Mouse (Mus musculus): ENCODE measurements around the gene Etv6.

Etv6 gene

GRCm38 (mm10) chr6:134144231-134145130 lies 109.0 kb downstream of the Etv6 start:
- DNase-seq = no peak

GRCm38 (mm10) chr6:134147596-134148442 lies 112.3 kb downstream of the Etv6 start:
- DNase-seq = peak; percentile 51

- DNase-seq = no peak
Measured at GRCm38 (mm10) chr6:134148443-134148942, 113.0 kb downstream of the Etv6 start.

- no peak for DNase-seq
Measured at GRCm38 (mm10) chr6:134149606-134150005, 114.1 kb downstream of the Etv6 start.

- no peak for DNase-seq
Measured at GRCm38 (mm10) chr6:134151022-134151680, 115.7 kb downstream of the Etv6 start.

GRCm38 (mm10) chr6:134151853-134152505 lies 116.5 kb downstream of the Etv6 start:
- peak; percentile 62 for DNase-seq

GRCm38 (mm10) chr6:134152539-134152938 lies 117.0 kb downstream of the Etv6 start:
- no peak for DNase-seq

- no peak for DNase-seq
Measured at GRCm38 (mm10) chr6:134154746-134155145, 119.2 kb downstream of the Etv6 start.

GRCm38 (mm10) chr6:134155900-134156623 lies 120.6 kb downstream of the Etv6 start:
- no peak for DNase-seq

- no peak for DNase-seq
Measured at GRCm38 (mm10) chr6:134157533-134158115, 122.1 kb downstream of the Etv6 start.

- no peak for DNase-seq
Measured at GRCm38 (mm10) chr6:134158201-134158600, 122.7 kb downstream of the Etv6 start.

GRCm38 (mm10) chr6:134159672-134160071 lies 124.2 kb downstream of the Etv6 start:
- DNase-seq = no peak

GRCm38 (mm10) chr6:134161040-134161439 lies 125.5 kb downstream of the Etv6 start:
- DNase-seq = no peak

GRCm38 (mm10) chr6:134163346-134163745 lies 127.8 kb downstream of the Etv6 start:
- no peak for DNase-seq

- no peak for DNase-seq
Measured at GRCm38 (mm10) chr6:134164356-134164755, 128.9 kb downstream of the Etv6 start.

GRCm38 (mm10) chr6:134165012-134165411 lies 129.5 kb downstream of the Etv6 start:
- DNase-seq = no peak

GRCm38 (mm10) chr6:134167963-134168362 lies 132.5 kb downstream of the Etv6 start:
- no peak for DNase-seq

- no peak for DNase-seq
Measured at GRCm38 (mm10) chr6:134168799-134169198, 133.3 kb downstream of the Etv6 start.

- DNase-seq = no peak
Measured at GRCm38 (mm10) chr6:134171235-134171634, 135.7 kb downstream of the Etv6 start.

- DNase-seq = peak; percentile 48
Measured at GRCm38 (mm10) chr6:134171906-134172728, 136.6 kb downstream of the Etv6 start.
